Mouse (Mus musculus) intestine, embryonic 14.5 days (tissue): Measurements from ENCODE around the gene Ciao2a. TPM values are rescaled to one million over a fixed set of nuclear protein-coding genes. Genes with fewer than 3 reads are reported as not detected.

Experiments used
- ATAC-seq: fragments of 200-750 bp; cut with Nextera tagmentation; replicated peaks from 2 replicates; pipeline ENCODE4 v1.8.0; 2017; ENCODE audit warnings: low read depth, moderate number of reproducible peaks, moderate TSS enrichment, moderate library complexity; ENCODE audit not compliant: low FRiP score, low TSS enrichment
- DNase-seq: peaks from one replicate; pipeline ENCODE4 v3.0.0-alpha.2; 2018; ENCODE audit warnings: low spot score
- H3K27ac ChIP-seq: fragments of 300-500 bp; sonication (generic); 2 replicates; pipeline ENCODE4 v1.5.1; 2014; ENCODE audit warnings: low read depth, mild to moderate bottlenecking, control low read depth
- H3K27me3 ChIP-seq: fragments of 300-500 bp; sonication (generic); replicated peaks from 2 replicates; pipeline ENCODE4 v1.6.1; 2014; ENCODE audit warnings: low read length, control low read depth; ENCODE audit not compliant: control insufficient read depth, insufficient read depth
- H3K36me3 ChIP-seq: fragments of 300-500 bp; sonication (generic); 2 replicates; pipeline ENCODE4 v1.6.1; 2014; ENCODE audit warnings: low read length, control low read depth; ENCODE audit not compliant: control insufficient read depth, insufficient read depth
- H3K4me1 ChIP-seq: fragments of 300-500 bp; sonication (generic); replicated peaks from 2 replicates; pipeline ENCODE4 v1.6.1; 2014; ENCODE audit warnings: low read length, control low read depth, mixed read lengths; ENCODE audit not compliant: control insufficient read depth, insufficient read depth
- H3K4me2 ChIP-seq: fragments of 300-500 bp; sonication (generic); 2 replicates; pipeline ENCODE4 v1.6.1; 2014; ENCODE audit warnings: low read length
- H3K4me3 ChIP-seq: fragments of 300-500 bp; sonication (generic); 2 replicates; pipeline ENCODE4 v1.5.1; 2014; ENCODE audit warnings: low read depth, low read length, control low read depth, mixed read lengths
- H3K9ac ChIP-seq: fragments of 300-500 bp; sonication (generic); 2 replicates; pipeline ENCODE4 v1.6.1; 2014; ENCODE audit warnings: mild to moderate bottlenecking, low read length
- H3K9me3 ChIP-seq: fragments of 300-500 bp; sonication (generic); 2 replicates; pipeline ENCODE4 v1.6.1; 2016; ENCODE audit warnings: low read length, control low read depth; ENCODE audit not compliant: control insufficient read depth
- WGBS: fragments of 180-500 bp; shearing (Covaris S2); extraction: QIAGEN DNeasy Blood & Tissue Kit; methylation state at CpG from one replicate; pipeline ENCODE4 v1.1.7; 2014; 5-methylcytosine and 5-hydroxymethylcytosine counted together
- polyA plus RNA-seq: library from polyadenylated mRNA; unstranded; fragments of >200 nt; fragmentation: Nextera tagmentation; extraction: Ambion mirVana; gene quantifications from 2 replicates; pipeline ENCODE4 v1.2.1, GENCODE M21; 2014

The Ciao2a gene
- polyA plus RNA-seq, 1 experiment from 2014 or later, result 189 TPM

GRCm38 (mm10) chr9:66142265-66142664 lies 15.9 kb downstream of the Ciao2a start:
- Histone ChIP-seq H3K4me3 (no peak overlapping the region), H3K4me2 (no peak overlapping the region), H3K27me3 (no peaks in the 10 kb centered on the region), H3K36me3 (peaks cover 30% of the 10 kb centered on the region), H3K9ac (no peak overlapping the region), H3K27ac (no peak overlapping the region), H3K4me1 (no peaks in the 10 kb centered on the region), H3K9me3 (no peaks in the 10 kb centered on the region)
- no peak for DNase-seq
- 66% methylated on average over 1 of the region's 1 CpGs for WGBS
- no peak for ATAC-seq

DNA sequence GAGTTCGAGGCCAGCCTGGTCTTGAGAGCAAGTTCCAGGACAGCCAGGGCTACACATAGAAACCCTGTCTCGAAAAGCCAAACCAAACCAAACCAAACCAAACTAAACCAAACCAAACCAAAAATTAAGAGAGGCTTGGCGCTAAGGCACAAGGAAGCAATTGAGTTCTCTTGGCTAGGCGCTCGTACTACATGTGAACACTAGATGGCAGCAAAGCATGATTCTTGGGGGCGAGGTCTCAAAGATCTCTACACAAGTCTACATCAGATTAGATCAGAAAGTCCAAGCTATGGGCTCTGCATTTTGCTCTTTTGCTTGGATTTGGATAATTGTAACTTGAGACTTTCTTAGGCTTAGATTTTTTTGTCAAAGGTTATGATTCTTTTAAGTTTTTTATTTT lies 17.8 kb downstream of the Ciao2a start:
- Histone ChIP-seq H3K9ac (no peak overlapping the region), H3K36me3 (peaks cover 12% of the 10 kb centered on the region), H3K27me3 (no peaks in the 10 kb centered on the region), H3K4me2 (no peak overlapping the region), H3K27ac (no peak overlapping the region), H3K9me3 (no peaks in the 10 kb centered on the region), H3K4me1 (no peaks in the 10 kb centered on the region), H3K4me3 (no peak overlapping the region)
- DNase-seq (peak; percentile 82), ATAC-seq (no peak)
- 10% methylated on average over 6 of the region's 6 CpGs for WGBS

DNA sequence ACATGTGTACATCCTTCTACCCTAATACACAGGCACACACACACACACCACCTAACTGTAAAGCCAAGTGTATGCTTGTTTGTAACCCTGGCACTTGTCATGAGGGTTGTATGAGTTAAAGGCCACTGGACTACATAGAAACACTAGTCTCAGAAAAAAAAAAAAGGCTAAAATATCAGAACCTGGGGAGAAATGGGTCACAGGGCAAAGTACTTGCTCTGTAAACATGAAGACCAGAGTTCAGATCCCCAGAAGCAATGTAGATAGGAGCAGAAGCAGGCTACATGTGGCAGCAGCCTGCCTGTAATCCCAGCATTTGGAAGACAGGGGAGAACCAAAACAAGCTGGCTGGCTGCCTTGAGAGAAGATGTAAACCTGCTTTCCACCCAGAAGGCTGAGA lies 19.7 kb downstream of the Ciao2a start:
- H3K27me3 ChIP-seq, result no peaks in the 10 kb centered on the region
- no peak overlapping the region for H3K9ac ChIP-seq
- DNase-seq (no peak), ATAC-seq (no peak)
- H3K27ac ChIP-seq, result no peak overlapping the region
- no peaks in the 10 kb centered on the region for H3K36me3 ChIP-seq
- no peaks in the 10 kb centered on the region for H3K4me1 ChIP-seq
- H3K4me3 ChIP-seq, result no peak overlapping the region
- H3K4me2 ChIP-seq, result no peak overlapping the region
- no peaks in the 10 kb centered on the region for H3K9me3 ChIP-seq

- Histone ChIP-seq H3K4me1 (no peaks in the 10 kb centered on the region), H3K9me3 (no peaks in the 10 kb centered on the region), H3K9ac (no peak overlapping the region), H3K4me2 (no peak overlapping the region), H3K27me3 (no peaks in the 10 kb centered on the region), H3K27ac (no peak overlapping the region), H3K36me3 (no peaks in the 10 kb centered on the region), H3K4me3 (no peak overlapping the region)
- DNase-seq (no peak), ATAC-seq (no peak)
- 63% methylated on average over 9 of the region's 9 CpGs for WGBS
Observed at GRCm38 (mm10) chr9:66152011-66152410, 25.6 kb downstream of the Ciao2a start.

- H3K27me3 ChIP-seq, result peaks cover 12% of the 10 kb centered on the region; the same call in 1 of the 2 replicates
- H3K27ac ChIP-seq, result no peak overlapping the region
- H3K9me3 ChIP-seq, result no peaks in the 10 kb centered on the region
- no peaks in the 10 kb centered on the region for H3K36me3 ChIP-seq
- DNase-seq (no peak), ATAC-seq (no peak)
- no peak overlapping the region for H3K4me2 ChIP-seq
- H3K4me3 ChIP-seq, result no peak overlapping the region
- H3K9ac ChIP-seq, result no peak overlapping the region
- H3K4me1 ChIP-seq, result no peaks in the 10 kb centered on the region
- WGBS, result 84% methylated on average over 6 of the region's 6 CpGs
Observed at GRCm38 (mm10) chr9:66153594-66153993, 27.2 kb downstream of the Ciao2a start.

GRCm38 (mm10) chr9:66154013-66154412 lies 27.6 kb downstream of the Ciao2a start:
- Histone ChIP-seq H3K4me3 (no peak overlapping the region), H3K4me1 (no peaks in the 10 kb centered on the region), H3K27ac (no peak overlapping the region), H3K4me2 (no peak overlapping the region), H3K27me3 (peaks cover 14% of the 10 kb centered on the region; the same call in 1 of the 2 replicates), H3K9me3 (no peaks in the 10 kb centered on the region), H3K36me3 (no peaks in the 10 kb centered on the region), H3K9ac (no peak overlapping the region)
- no peak for ATAC-seq
- DNase-seq, result no peak
- WGBS, result 85% methylated on average over 9 of the region's 9 CpGs

- ATAC-seq (no peak), DNase-seq (no peak)
- WGBS, result 61% methylated on average over 1 of the region's 1 CpGs
- H3K4me1 ChIP-seq, result no peaks in the 10 kb centered on the region
- H3K9ac ChIP-seq, result no peak overlapping the region
- H3K27ac ChIP-seq, result no peak overlapping the region
- H3K9me3 ChIP-seq, result no peaks in the 10 kb centered on the region
- no peak overlapping the region for H3K4me2 ChIP-seq
- H3K36me3 ChIP-seq, result no peaks in the 10 kb centered on the region
- H3K4me3 ChIP-seq, result no peak overlapping the region
- peaks cover 16% of the 10 kb centered on the region; the same call in 1 of the 2 replicates for H3K27me3 ChIP-seq
Observed at GRCm38 (mm10) chr9:66155534-66155933, 29.1 kb downstream of the Ciao2a start.

GRCm38 (mm10) chr9:66157958-66158830 lies 31.8 kb downstream of the Ciao2a start, which contains the start of gene Dapk2:
Gene Dapk2 (plus strand): TSS chr9:66158223.
- peak within 1 kb of the TSS; percentile 39 for H3K4me3 ChIP-seq
- H3K4me1 ChIP-seq, result no peaks in the 10 kb centered on the region
- H3K27me3 ChIP-seq, result peaks cover 16% of the 10 kb centered on the region; the same call in 1 of the 2 replicates
- no peaks in the 10 kb centered on the region for H3K36me3 ChIP-seq
- peak; percentile 82 for DNase-seq
- peak; percentile 86 for ATAC-seq
- H3K4me2 ChIP-seq, result peak within 1 kb of the TSS; percentile 61
- no peak within 1 kb of the TSS for H3K27ac ChIP-seq
- H3K9ac ChIP-seq, result peak within 1 kb of the TSS; percentile 32; the same call in 1 of the 2 replicates
- WGBS, result 2% methylated on average over 58 of the region's 58 CpGs
- H3K9me3 ChIP-seq, result no peaks in the 10 kb centered on the region
